Mouse (Mus musculus): ENCODE results near the gene Phip. TPM values are rescaled to one million over a fixed set of nuclear protein-coding genes. Genes with fewer than 3 reads are reported as not detected.

Gene Phip
- 92.5 and 133 TPM in 2 replicates for total RNA-seq (2023)

GRCm38 (mm10) chr9:82975342-82976215, at the start of gene Phip:
Gene Phip, minus strand, starts transcription at chr9:82975516.

GRCm38 (mm10) chr9:82829007-82829689, 146.2 kb downstream of the Phip start, which contains the start of gene Irak1bp1:
Gene Irak1bp1, plus strand, starts transcription at chr9:82829540.

Other genes starting within 250 kb of the Phip start
- 0.52 and 0.69 TPM in 2 replicates for gene Irak1bp1, start 146.0 kb downstream of the Phip start, total RNA-seq (2023)
- 2.7 and 3.1 TPM in 2 replicates for gene Hmgn3, start 171.2 kb upstream of the Phip start, total RNA-seq (2023)

Measured in neutrophil, adult 65 days (primary cell).